Mouse (Mus musculus): ENCODE results near the gene Ptch1.

- no peak for TF ChIP-seq GATA1 (IDR thresholded peaks at IDR 0.05; ENCODE audit: borderline replicate concordance, low read length)
- TF ChIP-seq FLI1 (IDR thresholded peaks at IDR 0.05; ENCODE audit: low read length), result no peak
Measured at GRCm38 (mm10) chr13:63507821-63508220, 65.6 kb downstream of the Ptch1 start.

All from megakaryocyte, embryonic 14.5 days (primary cell).